Mouse (Mus musculus): Measurements from ENCODE around the gene Adamtsl1. TPM values are rescaled to one million over a fixed set of nuclear protein-coding genes. Genes with fewer than 3 reads are reported as not detected.

Gene Adamtsl1
- total RNA-seq, 4 experiments from 2014 or later = 4.6 to 7.2 (median 6.0) TPM

- peak in 1 of 2 experiments; percentile 29 for DNase-seq (ENCODE audit: low spot score in 2 of 2)
Measured at GRCm38 (mm10) chr4:85918366-85918765, 404.4 kb downstream of the Adamtsl1 start.

GRCm38 (mm10) chr4:85920474-85920873 is 406.5 kb downstream of the Adamtsl1 start:
- no peak for DNase-seq (ENCODE audit: low spot score in 2 of 2)

- peak in 1 of 2 experiments; percentile 57 for DNase-seq (ENCODE audit: low spot score in 2 of 2)
Measured at GRCm38 (mm10) chr4:85922741-85923140, 408.8 kb downstream of the Adamtsl1 start.

GRCm38 (mm10) chr4:85932129-85932528 is 418.2 kb downstream of the Adamtsl1 start:
- no peak for DNase-seq (ENCODE audit: low spot score in 2 of 2)

GRCm38 (mm10) chr4:85939460-85939859 is 425.5 kb downstream of the Adamtsl1 start:
- no peak for DNase-seq (ENCODE audit: low spot score in 2 of 2)

- DNase-seq (ENCODE audit: low spot score in 2 of 2) = no peak
Measured at GRCm38 (mm10) chr4:85941857-85942256, 427.9 kb downstream of the Adamtsl1 start.

GRCm38 (mm10) chr4:85953590-85953989 is 439.6 kb downstream of the Adamtsl1 start:
- no peak for DNase-seq (ENCODE audit: low spot score in 2 of 2)

GRCm38 (mm10) chr4:85955387-85955786 is 441.4 kb downstream of the Adamtsl1 start:
- DNase-seq (ENCODE audit: low spot score in 2 of 2) = no peak

- DNase-seq (ENCODE audit: low spot score in 2 of 2) = no peak
Measured at GRCm38 (mm10) chr4:85957266-85957665, 443.3 kb downstream of the Adamtsl1 start.

GRCm38 (mm10) chr4:85957879-85958278 is 443.9 kb downstream of the Adamtsl1 start:
- no peak for DNase-seq (ENCODE audit: low spot score in 2 of 2)

- no peak for DNase-seq (ENCODE audit: low spot score in 2 of 2)
Measured at GRCm38 (mm10) chr4:85959019-85959418, 445.0 kb downstream of the Adamtsl1 start.

- no peak for DNase-seq (ENCODE audit: low spot score in 2 of 2)
Measured at GRCm38 (mm10) chr4:85976188-85976587, 462.2 kb downstream of the Adamtsl1 start.

GRCm38 (mm10) chr4:85979206-85979605 is 465.2 kb downstream of the Adamtsl1 start:
- DNase-seq (ENCODE audit: low spot score in 2 of 2) = no peak

- DNase-seq (ENCODE audit: low spot score in 2 of 2) = no peak
Measured at GRCm38 (mm10) chr4:86006596-86006995, 492.6 kb downstream of the Adamtsl1 start.

- no peak for DNase-seq (ENCODE audit: low spot score in 2 of 2)
Measured at GRCm38 (mm10) chr4:86013640-86014039, 499.7 kb downstream of the Adamtsl1 start.

- no peak for DNase-seq (ENCODE audit: low spot score in 2 of 2)
Measured at GRCm38 (mm10) chr4:86018928-86019327, 505.0 kb downstream of the Adamtsl1 start.

GRCm38 (mm10) chr4:86019586-86019985 is 505.6 kb downstream of the Adamtsl1 start:
- DNase-seq (ENCODE audit: low spot score in 2 of 2) = no peak

GRCm38 (mm10) chr4:86020372-86021090 is 506.6 kb downstream of the Adamtsl1 start:
- no peak for DNase-seq (ENCODE audit: low spot score in 2 of 2)

- no peak for DNase-seq (ENCODE audit: low spot score in 2 of 2)
Measured at GRCm38 (mm10) chr4:86024573-86025160, 510.7 kb downstream of the Adamtsl1 start.

GRCm38 (mm10) chr4:86029486-86029885 is 515.5 kb downstream of the Adamtsl1 start:
- no peak for DNase-seq (ENCODE audit: low spot score in 2 of 2)

- no peak for DNase-seq (ENCODE audit: low spot score in 2 of 2)
Measured at GRCm38 (mm10) chr4:86030208-86030607, 516.2 kb downstream of the Adamtsl1 start.

- DNase-seq (ENCODE audit: low spot score in 2 of 2) = no peak
Measured at GRCm38 (mm10) chr4:86031041-86031440, 517.1 kb downstream of the Adamtsl1 start.

- DNase-seq (ENCODE audit: low spot score in 2 of 2) = no peak
Measured at GRCm38 (mm10) chr4:86040921-86041320, 526.9 kb downstream of the Adamtsl1 start.

Data from left cerebral cortex, adult 8-10 months (tissue).